Mouse (Mus musculus): ENCODE data around the gene Amh.
"Not testable (repeated sequence)": the region's sequence is repeated elsewhere in the genome, so short reads cannot be mapped to it uniquely, and the experiment has no call there.

The Amh gene

DNA sequence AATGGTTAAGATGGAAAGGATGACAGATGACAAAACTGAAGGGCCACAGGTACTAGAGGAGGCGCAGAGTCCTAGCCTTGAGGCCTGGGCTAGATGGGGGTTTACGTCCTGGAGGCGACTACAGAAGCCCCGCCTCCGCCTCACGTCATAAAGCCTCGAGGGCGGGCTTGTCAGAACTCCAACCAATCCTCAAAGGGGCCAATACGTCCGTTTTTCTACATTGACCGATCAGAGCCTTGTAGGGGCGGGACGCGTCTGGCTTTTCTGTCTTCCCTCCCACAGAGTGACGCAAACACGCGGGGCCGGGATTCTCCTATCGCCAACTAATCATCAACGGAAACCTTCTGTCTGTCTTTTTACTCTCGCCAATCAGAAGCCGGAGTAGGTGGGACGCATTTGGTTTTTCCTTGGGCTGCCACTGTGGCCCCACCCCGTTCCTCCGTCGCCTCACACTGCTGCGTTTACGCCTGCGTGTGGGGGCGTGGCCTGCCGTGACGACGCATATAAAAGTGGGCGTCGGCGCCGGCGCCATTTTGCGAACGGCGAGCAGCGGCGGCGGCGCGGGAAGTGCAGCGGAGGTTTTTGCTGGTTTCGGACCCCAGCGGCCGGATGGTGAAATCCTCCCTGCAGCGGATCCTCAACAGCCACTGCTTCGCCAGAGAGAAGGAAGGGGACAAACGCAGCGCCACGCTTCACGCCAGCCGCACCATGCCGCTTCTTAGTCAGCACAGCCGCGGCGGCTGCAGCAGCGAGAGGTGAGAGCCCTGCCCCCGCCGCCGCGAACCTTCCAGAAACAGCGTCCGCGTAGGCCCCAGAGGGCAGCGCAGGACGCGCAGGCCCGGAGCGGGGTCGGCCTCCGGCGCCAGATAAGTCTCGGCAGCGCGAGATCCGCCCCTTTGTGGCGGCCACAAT, 21.4 kb downstream of the Amh start, which contains the start of gene Oaz1:
Oaz1 (plus strand) TSS at position 506 of the 912 bp plus-strand sequence.
- DNase-seq (ENCODE audit: extremely low read depth, low read depth, low spot score): peak; percentile 98

DNA sequence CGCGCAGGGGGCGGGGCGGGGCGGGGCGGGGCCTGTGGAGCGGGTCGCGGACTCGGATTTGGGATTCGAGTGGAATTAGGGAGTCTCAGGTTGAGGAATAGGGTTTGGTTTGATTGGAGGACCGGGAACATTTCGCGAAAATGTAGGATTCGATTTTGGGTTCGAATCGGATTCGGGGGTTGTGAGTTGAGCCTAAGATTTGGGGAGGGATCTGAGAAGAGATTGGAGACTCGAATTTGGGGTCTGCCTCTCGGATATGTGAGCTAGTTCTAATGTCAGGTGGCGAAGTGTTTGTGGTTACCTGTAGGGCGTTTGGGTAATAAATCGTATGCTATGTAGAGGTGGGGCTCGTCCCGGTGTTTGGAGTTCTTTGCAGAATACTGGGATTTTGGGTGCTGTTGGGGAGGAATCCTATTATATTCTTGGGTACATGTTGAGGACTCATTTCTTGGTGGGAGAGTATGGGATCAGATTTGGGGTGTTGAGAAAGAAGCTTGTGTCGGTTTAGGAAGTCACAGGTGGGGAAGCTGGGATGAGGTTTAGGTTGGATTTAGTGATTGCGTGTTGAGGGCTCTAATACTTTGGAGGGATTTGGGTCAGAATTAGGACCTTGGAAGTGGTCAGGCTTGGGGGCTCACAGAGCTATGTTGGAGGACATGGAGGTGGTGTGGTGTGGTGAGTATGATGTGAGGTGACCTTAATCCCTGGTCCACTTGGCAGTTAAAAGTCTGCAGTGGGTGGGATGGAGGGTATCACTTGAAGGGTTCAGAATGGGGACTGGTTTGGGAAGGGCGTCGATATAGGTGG, 22.2 kb downstream of the Amh start:
- DNase-seq (ENCODE audit: extremely low read depth, low read depth, low spot score): no peak

DNA sequence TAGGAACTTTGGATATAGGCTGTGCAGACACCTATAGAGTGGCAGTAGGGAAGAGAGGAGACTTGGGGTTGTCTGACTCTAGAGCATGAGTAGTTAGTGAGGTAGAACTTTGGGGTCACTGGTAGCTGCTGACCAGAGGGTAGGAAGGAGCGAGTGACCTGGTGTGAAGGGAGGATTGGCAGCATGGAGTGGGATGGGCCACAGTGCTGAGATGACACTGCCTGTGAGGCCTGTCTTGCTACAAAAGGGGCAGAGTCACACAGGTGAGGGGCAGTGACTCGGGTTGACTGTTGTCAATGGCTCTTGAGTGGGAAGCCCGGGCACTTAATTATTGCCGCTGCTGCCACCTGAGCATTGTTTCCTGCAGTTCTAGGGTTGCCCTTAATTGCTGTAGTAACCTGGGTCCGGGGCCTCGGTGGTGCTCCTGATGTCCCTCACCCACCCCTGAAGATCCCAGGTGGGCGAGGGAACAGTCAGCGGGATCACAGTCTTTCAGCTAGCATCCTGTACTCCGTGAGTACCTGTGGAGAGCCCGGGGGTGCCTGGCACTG, 22.9 kb downstream of the Amh start:
- no peak for DNase-seq (ENCODE audit: extremely low read depth, low read depth, low spot score)

DNA sequence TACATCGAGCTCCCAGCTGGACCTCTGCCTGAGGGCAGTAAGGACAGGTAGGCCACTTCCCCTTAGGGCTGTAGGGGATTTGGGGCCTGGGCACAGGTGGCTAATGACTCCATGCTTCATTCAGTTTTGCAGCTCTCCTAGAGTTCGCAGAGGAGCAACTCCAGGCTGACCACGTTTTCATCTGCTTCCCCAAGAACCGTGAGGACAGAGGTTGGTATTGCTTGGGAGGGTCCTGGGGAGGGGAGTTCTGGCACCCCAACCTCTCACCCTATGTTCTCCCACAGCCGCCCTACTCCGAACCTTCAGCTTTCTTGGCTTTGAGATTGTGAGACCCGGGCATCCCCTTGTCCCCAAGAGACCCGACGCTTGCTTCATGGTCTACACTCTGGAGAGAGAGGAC, 23.5 kb downstream of the Amh start:
- not testable (repeated sequence) for DNase-seq (ENCODE audit: extremely low read depth, low read depth, low spot score)

DNA sequence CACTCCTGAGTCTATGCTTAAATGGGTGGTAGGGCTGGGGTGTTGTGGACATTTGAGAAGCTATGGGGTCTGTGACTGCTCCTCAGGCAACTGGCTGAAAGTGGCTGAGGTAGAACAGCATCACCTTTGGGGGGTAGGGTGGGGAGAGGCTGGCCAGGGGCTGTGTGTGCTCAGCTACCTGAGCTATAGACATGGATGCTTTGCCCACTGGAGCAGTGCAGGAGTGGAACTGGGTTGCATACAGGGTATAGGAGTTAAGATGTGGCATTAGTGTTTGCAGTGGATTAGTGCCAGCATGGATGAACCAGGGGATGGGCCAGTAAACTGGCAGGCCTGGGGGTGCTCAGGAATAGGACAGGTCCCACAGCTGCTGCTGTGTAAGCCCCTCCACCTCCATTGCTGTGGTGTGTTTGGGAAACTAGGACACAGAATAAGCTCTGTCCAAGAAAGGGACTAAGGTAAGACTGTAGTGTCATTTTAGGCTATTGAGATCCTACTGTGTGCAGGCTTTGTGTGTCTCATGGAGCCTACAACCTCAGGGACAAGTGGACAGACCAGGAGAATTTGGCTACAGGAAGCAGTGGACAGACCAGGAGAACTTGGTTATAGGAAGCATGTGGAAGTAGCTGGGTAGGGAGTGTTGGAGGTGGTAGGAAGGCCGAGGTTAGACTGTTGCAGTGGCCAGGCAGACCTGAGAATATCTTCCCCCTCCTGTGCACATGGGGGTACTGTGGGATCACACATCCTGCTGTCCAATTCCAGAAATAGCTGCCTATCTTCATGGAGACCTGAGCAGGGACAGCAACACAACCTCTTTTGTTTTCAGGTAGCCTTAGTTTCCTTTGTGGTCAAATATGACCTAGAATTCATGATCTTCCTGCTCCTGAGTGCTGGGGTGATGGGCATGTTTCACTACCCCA, 24.6 kb downstream of the Amh start:
- DNase-seq (ENCODE audit: extremely low read depth, low read depth, low spot score): no peak

DNA sequence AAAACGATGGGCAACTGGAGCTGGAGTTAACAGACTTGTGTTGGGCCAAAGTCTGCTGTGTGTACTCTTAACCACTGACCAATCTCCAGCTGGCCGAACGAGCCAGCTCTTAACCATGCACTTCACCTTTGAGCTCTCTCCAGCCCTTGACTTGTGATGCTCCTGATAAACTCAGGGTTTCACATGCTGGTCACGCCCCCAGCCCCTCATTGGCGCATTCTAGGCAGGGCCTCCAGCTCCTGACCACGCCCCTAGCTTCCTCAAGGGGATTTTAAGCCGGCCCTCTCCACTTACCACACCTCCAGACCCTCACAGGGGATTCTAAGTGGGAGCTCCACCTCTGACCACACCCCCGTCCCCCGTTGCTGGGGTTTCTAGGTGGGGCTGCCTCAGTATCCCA, 26.1 kb downstream of the Amh start:
- DNase-seq (ENCODE audit: extremely low read depth, low read depth, low spot score): no peak

DNA sequence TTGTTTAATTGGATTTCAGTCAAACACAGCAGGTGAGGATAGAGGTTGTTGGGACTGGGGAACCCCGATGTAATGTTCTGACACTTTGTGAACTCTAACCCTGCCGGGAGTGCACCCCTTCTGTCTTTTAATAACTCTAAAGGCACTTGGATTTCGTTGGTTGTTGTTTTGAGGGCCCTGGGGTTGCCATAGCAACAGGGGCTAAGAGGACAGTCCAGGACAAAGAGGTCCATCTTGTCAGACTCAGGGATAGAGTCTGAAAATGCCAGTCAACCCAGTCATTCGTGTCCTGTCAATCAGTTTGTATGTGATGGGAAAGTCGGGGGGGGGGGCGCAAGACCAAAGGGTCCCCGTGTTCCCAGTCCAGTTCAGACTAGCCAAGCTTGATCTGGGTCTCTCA, 27.8 kb downstream of the Amh start:
- no peak for DNase-seq (ENCODE audit: extremely low read depth, low read depth, low spot score)

DNA sequence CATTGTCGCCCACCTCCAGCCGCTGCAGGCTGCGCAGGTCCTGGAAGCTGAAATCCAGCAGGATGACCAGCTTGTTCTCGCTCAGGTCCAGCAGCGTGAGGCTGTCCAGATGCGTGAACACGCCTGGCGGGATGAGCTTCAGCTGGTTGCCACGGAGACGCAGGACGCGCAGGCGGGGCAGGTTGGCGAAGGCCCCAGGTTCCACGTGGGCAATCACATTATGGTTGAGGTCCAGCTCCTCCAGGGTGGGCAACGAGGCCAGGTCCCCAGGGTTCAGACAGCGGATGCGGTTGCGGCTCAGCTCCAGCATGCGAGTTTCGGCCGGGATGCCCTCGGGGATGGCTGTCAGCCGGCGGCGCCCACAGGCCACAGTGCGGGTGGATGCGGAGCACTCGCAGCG, 30.6 kb downstream of the Amh start:
- DNase-seq (ENCODE audit: extremely low read depth, low read depth, low spot score): no peak

DNA sequence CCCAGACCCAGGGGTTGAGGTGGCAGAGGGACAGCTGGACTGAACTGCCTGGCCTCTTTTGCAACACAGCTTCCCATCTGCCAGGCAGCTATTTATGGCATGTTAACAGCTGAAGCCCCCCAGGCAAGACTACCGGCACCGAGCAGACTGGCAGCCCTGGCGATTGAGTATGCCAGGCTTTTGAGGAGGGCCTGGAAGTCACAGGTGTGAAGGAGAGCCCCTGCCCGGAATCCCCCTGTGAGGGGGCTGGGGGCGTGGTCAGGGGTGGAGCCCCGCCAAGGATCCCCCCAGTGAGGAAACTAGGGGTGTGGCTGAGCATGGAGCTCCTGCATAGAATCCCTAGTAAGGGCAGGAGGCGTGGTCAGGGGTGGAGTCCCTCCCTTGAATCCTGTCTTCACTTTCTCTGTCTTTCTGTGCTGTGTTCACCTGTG, 31.9 kb downstream of the Amh start:
- DNase-seq (ENCODE audit: extremely low read depth, low read depth, low spot score): no peak

DNA sequence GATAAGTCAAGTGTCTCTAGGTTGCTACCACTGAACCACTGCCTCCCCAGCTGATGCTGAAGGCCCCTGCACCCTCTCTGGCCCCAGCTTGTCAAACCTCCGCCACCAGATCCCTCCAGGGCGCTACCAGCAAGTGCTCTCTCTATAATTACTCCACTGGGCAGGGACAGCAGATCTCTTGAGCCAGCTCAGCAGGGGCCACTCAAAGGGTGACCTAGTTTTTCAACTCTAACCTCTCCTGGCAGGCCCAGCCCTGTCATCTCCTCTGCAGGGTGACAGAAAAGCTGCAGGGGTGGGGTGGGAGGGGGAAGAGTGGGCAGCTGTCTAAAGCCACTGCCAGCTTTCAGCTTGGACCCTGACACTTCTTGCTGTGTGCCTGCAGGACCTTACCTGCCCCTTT, 32.8 kb downstream of the Amh start:
- DNase-seq (ENCODE audit: extremely low read depth, low read depth, low spot score): no peak

DNA sequence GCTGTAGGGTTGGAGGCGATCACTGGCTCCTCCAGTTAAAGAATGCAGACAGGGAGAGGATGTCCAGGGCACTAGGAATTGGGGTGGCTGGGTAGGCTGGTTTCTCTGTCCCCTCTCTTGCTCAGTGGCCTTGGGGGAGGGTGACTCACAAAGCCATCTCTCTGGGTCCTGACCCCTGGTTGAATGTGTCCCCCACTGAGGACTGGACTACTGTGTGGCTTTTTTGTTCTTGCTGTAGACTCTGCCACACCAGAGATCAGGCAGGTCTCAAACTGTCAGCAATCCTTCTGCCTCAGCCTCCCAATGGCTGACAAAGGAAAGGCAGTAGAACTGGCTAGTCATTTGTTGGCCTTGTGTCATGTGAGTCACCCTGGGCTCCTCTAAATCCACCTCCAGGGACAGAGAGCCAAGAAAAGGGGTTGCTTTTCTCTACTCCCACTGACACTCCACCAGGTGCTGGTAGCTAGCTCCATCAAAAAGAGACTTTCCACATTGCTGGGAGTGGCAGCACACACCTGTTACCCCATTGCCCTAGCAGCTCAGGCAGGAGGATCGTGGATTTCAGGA, 33.4 kb downstream of the Amh start:
- DNase-seq (ENCODE audit: extremely low read depth, low read depth, low spot score): no peak

DNA sequence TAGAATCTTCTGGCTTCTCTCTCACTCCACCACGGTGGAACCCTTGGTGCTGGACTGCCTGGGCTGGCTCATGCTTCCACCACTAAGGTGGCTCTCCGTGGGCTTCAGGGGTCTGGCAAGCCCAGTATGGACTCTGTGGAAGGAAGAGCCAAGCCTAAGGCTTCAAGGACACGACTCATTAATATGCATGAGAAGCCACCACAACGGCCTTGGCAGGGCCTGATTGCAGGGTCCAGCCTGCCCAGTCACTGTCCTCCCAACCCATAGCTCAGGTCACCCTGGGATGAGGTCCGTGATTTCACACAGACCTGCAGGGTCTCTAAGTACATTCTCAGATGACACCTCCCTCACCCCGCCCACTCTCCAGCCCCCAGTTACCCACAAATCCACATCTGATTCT, 34.8 kb downstream of the Amh start:
- no peak for DNase-seq (ENCODE audit: extremely low read depth, low read depth, low spot score)

DNA sequence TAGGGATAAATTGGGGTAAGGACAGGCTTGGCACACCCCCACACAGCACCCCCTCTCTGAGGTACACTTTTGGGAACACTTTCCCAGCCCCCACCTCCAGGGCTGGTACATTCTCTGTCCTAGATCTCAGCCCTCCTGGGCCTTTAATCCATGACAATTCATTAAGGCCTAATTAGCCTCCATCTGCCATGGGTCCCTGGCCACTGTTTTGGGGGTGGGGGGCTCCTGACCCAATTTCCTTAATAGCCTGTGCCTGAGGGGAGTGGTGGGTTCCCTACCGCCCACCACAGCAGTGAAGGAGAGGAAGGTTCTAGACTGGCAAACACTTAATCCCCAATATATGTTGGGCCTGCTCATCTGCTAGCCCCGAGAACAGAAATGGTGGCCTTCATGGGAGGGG, 36.6 kb downstream of the Amh start:
- no peak for DNase-seq (ENCODE audit: extremely low read depth, low read depth, low spot score)

DNA sequence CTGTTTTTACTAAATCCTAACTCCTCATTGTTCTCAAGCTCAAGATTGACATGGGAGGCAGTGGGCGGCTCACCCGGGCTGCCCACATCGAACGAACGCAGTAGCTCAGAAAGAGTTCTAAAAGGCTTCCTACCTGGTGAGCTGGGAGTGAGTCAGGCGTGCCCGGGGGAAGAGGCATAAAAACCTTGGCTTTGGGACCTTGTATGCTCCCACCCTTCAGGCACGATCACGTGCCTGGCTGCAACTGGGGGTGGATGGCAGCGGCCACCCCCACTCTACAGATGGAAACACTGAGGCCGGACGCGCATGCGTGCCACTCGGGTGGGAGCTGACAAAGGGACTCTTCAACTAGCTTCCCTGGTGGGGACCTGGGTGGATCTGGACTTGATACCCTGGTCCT, 37.3 kb downstream of the Amh start:
- no peak for DNase-seq (ENCODE audit: extremely low read depth, low read depth, low spot score)

DNA sequence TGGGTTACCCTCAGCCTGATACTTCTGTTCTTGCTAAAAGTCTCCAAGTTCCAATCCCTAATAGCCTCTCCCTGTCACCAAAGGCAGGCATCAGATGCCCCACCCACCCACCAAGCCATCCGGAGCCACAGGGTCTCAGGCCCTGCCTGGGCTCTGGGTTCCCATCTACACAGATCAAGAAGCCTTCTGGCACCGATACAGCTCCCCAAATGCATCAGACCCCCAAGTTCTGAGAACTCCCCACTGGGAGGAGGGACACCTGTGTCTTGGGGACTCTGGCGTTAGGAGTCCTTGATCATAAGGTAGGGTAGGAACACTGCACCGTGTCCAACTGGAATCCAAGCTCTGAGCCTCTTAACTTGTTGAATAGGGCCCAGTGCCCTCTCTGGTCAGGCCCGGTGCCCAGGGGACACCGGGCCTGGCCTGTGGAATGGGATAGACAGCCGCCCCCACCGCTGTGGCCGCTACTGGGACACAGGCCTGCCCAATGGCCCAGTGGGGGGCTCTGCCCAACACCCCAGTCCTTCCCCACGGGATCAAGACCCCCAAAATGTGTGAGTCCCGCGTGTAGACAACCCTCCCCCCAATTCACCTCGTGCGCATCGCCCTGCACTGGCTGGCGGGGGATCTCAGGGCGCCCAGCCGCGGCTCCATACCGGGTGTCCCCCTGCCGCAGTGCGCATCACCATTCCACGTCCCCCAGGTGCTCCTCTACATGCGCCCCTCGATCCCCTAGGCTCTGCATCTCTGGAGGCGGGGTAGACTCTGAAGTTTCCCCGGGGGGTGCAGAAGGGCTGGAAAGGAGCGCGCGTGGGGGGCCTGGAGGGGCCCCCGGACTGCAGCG, 38.3 kb downstream of the Amh start:
- no peak for DNase-seq (ENCODE audit: extremely low read depth, low read depth, low spot score)

DNA sequence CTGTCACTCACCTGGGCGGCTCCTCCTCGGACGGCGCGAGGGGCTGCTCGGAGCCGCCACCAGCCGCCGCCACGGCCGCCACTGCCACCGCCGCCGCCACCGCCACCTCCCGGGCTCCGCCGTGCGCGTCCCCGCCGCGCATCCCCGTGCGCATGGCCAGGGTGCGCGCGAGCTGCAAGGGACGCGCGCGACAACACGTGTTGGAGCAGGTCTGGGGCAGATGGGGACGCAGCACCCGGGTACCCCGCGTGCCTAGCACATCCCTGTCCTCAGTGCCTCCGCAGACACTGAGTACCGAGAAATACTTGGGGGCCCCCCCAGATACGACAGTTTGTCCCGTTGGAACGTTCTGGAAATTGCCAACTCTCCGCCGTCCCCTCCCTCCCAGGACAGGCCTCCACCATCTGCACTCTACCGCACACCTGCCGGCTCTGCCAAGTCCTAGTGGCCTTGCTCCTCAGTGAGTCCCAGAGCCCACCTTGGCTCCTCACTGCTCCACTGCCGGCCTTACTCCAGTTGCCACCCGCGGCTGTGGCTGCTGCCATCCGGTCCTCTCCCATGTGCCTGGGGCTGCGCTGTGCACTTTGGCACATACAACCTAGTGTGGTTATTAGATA, 39.0 kb downstream of the Amh start, which contains the start of gene Lingo3:
Lingo3 (minus strand) TSS at position 109 of the 617 bp plus-strand sequence.
- DNase-seq (ENCODE audit: extremely low read depth, low read depth, low spot score): no peak

DNA sequence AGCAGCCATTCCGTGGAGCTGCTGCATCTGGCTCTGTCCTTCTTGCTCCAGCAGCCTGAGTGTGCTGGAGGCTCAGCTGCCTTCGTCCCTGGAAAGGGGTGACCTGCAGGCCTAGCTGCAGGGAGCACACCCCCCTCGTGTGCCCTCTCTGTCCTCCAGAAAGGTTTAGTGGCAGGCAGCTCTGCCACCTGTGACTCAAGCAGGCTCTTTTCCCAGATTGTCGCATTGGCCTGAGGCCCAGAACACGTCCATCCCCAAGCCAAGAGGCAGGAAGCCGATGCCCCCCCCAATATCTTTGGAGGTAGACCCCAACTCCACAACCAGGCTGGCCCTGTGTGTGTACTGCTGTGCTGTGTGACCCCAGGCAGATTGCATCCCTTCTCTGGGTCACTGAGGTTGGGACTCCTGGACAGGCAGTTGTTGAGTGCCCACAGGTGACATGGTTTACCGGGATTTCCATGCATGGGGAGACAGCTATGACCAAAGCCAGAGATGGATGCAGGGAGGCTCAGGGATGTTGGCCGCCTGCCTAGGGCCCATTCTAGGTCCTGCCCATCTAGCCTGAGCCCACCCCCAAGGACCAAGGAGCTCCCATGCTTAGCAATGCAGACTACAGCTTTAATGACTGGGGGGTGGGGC, 40.1 kb downstream of the Amh start:
- DNase-seq (ENCODE audit: extremely low read depth, low read depth, low spot score): no peak

DNA sequence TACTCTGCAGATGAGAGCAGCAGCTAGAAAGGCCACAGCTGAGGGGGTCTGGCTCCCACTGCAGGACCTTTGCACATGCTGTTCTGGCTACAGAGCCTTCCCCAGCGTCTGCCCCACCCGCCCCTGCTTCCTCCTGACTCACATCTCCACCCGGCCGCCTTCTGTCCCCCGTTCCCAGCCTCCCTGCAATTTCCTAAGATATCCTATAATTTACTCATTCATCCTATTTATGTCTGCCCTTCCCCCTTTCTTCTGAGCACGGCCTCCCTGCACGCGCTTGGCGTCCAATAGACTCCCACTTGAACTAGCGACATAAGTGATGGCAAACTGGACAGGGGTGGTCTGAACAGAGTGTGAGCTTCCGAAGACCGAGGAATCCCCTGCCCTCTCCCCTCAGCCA, 40.7 kb downstream of the Amh start:
- DNase-seq (ENCODE audit: extremely low read depth, low read depth, low spot score): no peak
